Mouse (Mus musculus) adrenal gland, postnatal 36 days (tissue): ENCODE measurements around the gene C1qtnf5. TPM values are rescaled to one million over a fixed set of nuclear protein-coding genes. Genes with fewer than 3 reads are reported as not detected.

Source experiments
- DNase-seq, 2 experiments: peaks; one replicate each; pipeline ENCODE4 v3.0.0; 2021; ENCODE audit warnings: mixed read lengths in 1 of 2
- total RNA-seq, 2 experiments: library from RNA; stranded (reverse); gene quantifications; 2 replicates each; pipeline ENCODE4 v1.2.3; 2021

The C1qtnf5 gene
- total RNA-seq, 2 experiments from 2014 or later: 13.0 to 20.4 TPM

GRCm38 (mm10) chr9:44130581-44131275 lies 23.7 kb downstream of the C1qtnf5 start:
- peak in 1 of 2 experiments; percentile 47 for DNase-seq

DNA sequence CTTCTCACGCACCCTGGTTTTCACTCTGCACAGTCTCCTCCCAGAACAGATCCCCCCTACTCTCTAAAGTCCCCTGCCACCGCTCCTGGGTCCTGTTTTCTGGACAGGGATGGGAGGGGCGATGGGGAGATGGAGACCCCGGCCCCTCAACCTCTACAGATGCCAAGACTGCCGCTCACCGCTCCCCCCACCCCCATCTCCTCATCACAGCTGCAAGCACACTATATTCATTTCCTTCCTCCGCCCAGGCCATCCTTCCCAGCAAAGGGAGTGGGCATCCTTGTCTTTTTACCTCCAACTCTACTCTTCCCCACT lies 24.2 kb downstream of the C1qtnf5 start:
- DNase-seq: no peak

GRCm38 (mm10) chr9:44132200-44132599 lies 25.2 kb downstream of the C1qtnf5 start:
- DNase-seq: no peak

- peak in 1 of 2 experiments; percentile 15 for DNase-seq
These were observed 26.2 kb downstream of the C1qtnf5 start for GRCm38 (mm10) chr9:44133287-44133686.

DNA sequence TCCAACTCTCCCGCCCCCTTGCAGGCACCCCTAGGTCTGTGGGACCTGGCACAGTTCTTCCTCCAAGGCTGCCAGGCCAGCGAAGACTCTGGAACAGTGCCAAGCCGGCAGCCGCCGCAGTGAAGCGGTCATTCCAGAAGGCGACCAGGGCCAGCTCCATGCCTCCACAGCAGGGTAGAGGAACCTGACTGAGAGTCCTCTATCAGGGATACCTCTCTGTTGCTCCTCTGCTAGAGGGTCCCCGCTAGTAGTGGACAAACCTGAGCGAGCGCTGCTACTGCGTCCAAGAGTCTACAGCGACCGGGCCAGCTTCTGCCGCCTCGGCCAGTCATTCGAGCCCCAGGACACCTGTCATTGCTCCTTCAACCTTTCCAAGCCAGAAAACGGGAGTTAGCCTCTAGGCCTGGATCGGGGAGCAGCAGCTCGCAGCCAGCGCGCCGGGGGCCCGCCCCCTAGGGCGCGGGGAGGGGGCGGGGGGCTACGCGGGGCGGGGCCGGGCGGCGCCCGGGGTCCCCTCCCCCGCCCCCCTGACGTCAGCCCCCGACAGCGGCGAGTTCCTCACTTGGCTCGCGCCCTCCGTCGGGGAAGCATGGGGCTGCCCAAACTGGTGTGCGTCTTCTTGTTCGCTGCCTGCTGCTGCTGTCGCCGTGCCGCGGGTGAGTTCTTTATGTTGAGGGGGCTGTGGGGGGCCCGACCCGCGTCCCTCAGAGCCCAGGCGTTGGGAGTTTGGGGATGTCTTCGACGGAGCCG lies 27.2 kb downstream of the C1qtnf5 start, which contains the start of gene Mcam:
Mcam (plus strand) TSS at position 369 of the 750 bp plus-strand sequence.
- DNase-seq: peak; percentile 84 to 87

DNA sequence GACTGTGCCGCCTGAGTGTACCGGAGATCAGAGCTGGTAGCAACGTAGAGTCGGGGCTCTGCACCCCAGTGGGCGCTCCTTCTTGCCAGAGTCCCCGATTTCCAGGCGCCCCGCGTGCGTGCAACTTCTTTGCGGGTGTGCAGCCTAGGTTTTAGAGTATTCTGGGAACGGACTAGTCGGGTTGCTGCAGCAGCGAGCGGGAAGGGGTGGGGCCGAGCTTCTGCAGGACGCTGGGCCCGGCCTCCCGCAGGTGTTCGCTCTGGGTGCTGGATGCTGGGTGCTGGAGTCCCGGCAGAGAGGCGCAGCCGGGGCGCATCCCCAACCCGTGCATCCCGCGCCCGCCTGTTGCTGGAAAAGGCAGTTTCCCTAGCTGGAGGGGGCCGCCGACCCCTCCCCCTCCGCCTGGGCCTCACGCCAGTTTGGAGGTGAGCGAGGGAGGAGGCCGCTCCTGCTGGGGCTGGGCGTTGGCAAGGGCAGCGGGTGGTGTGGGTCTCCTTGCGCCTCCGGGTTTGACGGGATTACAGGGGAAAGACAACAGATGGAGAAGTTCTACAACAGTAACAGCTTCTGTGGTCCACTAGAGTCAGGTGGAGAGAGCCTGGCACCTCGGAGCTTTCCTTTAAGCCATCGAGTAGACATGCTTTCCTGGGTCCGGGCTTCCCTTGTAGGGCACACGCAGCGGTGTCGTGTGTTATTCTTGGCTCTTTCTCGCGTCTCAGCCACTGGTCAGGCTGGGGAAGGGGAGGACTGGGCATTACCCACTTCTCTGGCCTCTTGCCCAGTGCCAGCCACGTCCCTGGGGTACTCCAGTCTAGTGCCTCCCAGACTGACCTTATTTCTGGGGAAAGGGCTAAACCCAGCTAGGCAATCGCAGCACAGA lies 28.0 kb downstream of the C1qtnf5 start:
- peak; percentile 53 to 74 for DNase-seq

DNA sequence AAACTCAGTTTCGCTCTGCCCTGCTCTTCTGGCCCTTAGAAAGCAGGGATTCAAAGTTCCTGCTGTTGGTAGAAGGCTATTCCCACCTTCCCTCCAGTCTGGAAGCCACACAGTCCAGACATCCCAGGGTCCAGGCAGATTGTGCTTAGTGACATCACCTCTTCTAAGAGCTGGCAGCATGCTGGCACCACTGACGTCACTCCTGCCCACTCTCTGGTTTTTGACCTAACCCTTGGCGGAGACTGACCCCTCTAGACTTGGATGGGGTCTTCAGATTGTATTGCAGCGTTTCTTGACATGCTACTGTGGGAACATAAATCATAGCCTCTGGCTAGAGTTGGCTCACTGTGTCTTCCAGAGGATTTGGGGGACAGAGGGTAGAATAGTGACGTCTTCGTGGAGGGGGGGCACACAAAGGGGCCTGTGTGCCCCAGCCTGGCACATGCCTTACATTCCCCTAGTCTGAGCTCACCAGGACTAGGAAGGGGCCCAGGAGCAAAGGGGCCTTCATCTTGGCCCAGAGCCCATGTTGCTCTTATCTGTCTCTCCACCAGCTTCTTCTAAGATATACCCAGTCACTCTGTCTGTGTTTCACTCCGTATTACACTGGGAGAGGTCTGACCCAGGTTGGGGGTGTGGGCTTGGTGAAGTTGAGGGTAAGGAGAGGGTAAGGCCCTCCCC lies 28.8 kb downstream of the C1qtnf5 start:
- no peak for DNase-seq

DNA sequence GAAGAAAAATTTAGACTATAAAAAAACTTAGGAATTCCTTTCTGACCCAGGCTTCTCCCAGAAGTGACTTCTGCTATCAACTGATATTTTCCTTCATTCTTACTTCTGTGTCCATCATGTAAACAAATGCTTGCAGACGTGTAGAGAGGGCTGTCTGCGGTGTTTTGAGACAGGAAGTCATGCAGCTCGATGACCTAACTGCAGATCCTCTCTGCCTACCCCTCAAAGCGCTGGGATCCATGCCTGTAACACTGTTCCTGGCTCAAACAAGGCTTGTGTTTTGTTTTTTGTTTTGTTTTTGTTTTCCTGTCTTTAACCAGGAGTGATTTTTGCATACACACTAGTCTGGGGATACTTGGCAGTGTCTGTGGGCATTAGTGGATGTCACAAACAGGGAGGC lies 30.8 kb downstream of the C1qtnf5 start:
- no peak for DNase-seq

DNA sequence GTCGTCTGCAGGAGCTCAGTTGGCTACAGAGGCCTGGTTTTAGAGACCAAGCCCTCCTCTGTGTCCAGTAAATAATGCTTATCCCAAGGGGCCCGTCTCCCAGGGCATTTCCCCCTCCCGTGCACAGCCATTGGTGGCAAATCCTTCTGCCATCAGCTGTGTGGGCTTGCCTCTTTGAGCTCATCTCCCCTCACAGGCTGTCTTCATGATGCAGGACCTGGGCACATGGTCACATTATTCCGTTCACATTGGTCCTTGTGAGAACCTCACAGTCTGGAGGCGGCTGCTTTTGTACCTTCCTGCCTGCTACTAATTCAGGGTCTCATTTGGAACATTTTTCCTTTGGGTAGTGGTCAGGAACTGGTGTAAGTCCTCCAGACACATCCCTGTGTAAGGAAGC lies 34.9 kb downstream of the C1qtnf5 start:
- no peak for DNase-seq

DNA sequence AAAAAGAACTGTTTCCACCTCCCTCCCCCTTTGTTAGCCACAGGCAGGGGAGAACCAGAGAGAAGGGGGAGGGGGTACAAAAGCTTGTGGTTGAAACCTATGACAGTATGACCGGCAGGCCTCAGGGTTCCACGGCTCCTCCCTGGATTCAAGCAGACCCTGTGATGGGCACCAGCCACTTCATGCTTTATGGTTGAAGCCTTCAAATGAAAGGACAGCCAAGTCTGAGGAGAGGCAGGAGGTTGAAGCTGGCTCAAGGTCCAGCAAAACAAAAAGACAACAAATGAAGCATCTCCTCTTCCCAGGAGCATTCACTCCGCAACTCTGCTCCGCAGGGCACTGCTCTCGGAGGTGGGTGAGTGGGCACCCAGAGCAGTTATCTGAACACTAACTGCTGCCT lies 36.4 kb downstream of the C1qtnf5 start:
- DNase-seq: no peak

- DNase-seq: peak in 1 of 2 experiments; percentile 48
These were observed 37.1 kb downstream of the C1qtnf5 start for GRCm38 (mm10) chr9:44144023-44144717.

DNA sequence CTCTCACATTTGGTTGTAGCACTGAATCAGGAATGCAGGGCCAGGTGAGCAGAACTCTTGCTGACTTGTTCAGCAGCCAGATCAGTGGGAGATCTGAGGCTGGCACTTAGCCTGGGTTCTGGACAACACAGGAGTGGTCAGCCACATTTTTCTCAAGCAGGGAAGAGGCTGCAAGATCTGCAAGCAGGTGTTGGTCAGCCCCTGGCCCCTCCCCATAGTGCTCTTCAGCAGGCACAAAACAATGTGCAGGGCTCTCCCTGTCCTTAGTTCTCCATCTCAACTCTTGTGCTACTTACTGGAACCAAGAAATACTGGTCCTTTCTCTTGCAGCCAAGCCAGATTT lies 37.6 kb downstream of the C1qtnf5 start:
- DNase-seq: no peak

- peak in 1 of 2 experiments; percentile 37 for DNase-seq
These were observed 40.2 kb downstream of the C1qtnf5 start for GRCm38 (mm10) chr9:44147290-44147689.

Other genes with a start within 250 kb of the C1qtnf5 start
- 10 to 100 TPM; 26.4 to 32.7 TPM for gene Thy1, start 63.9 kb upstream of the C1qtnf5 start, total RNA-seq
- 10 to 100 TPM; 47.3 to 75.2 TPM for gene Usp2, start 40.2 kb upstream of the C1qtnf5 start, total RNA-seq
- under 1 TPM in 1 of 2 experiments, not detected in 1; 0.10 TPM for gene Mfrp, start 5.5 kb upstream of the C1qtnf5 start, total RNA-seq
- gene Gm49380, start 6.3 kb downstream of the C1qtnf5 start, total RNA-seq: under 1 TPM; 0.70 to 0.76 TPM
- 10 to 100 TPM; 28.0 to 32.7 TPM for gene Rnf26, start 6.3 kb downstream of the C1qtnf5 start, total RNA-seq
- 10 to 100 TPM; 30.7 to 73.7 TPM for gene Mcam, start 27.2 kb downstream of the C1qtnf5 start, total RNA-seq
- 10 to 100 TPM; 28.9 to 40.5 TPM for gene Cbl, start 126.8 kb downstream of the C1qtnf5 start, total RNA-seq
- 1 to 10 TPM; 2.3 to 3.3 TPM for gene Ccdc153, start 133.4 kb downstream of the C1qtnf5 start, total RNA-seq
- not detected for gene Pdzd3, start 144.2 kb downstream of the C1qtnf5 start, total RNA-seq
- 10 to 100 TPM; 14.9 to 32.2 TPM for gene Nlrx1, start 161.4 kb downstream of the C1qtnf5 start, total RNA-seq
- gene Abcg4, start 181.4 kb downstream of the C1qtnf5 start, total RNA-seq: 10 to 100 TPM; 28.2 to 32.6 TPM
- gene Hinfp, start 198.4 kb downstream of the C1qtnf5 start, total RNA-seq: 10 to 100 TPM; 18.9 to 24.4 TPM
- gene C2cd2l, start 213.0 kb downstream of the C1qtnf5 start, total RNA-seq: 10 to 100 TPM; 37.6 to 50.6 TPM
- 10 to 100 TPM; 25.3 to 32.7 TPM for gene Dpagt1, start 218.8 kb downstream of the C1qtnf5 start, total RNA-seq
- gene H2afx, start 227.4 kb downstream of the C1qtnf5 start, total RNA-seq: 10 to 100 TPM; 41.3 to 47.7 TPM
- gene Hmbs, start 237.0 kb downstream of the C1qtnf5 start, total RNA-seq: 10 to 100 TPM; 61.8 to 98.3 TPM